Mouse (Mus musculus): ENCODE measurements around the gene Stox2.
"Not testable (repeated sequence)": the region's sequence is repeated elsewhere in the genome, so short reads cannot be mapped to it uniquely, and the experiment has no call there.

Stox2 gene

GRCm38 (mm10) chr8:47446312-47447046 is at the start of gene Stox2:
Gene Stox2, minus strand, starts transcription at chr8:47446362.
- DNase-seq (ENCODE audit: low read depth, low spot score), result no peak

DNA sequence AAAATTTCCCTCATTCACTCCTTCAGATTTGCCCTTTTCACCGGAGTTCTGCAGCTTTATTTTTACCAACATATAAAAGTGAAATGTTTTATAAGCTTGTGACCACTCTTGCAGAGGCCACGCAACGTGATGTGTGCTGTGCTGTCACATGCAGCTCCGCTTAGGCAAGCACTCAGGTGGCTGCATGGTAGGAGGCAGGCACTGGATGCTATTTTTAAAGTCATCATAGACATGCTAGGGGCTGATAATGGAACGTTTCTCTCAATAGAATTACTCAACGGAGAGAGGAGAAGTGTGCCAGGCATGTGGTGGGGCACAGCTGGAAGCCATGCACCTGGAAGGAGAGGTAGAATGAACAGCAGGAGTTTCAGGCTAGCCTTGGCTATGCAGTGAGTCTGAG is 49.3 kb upstream of the Stox2 start:
- no peak for DNase-seq (ENCODE audit: low read depth, low spot score)

DNA sequence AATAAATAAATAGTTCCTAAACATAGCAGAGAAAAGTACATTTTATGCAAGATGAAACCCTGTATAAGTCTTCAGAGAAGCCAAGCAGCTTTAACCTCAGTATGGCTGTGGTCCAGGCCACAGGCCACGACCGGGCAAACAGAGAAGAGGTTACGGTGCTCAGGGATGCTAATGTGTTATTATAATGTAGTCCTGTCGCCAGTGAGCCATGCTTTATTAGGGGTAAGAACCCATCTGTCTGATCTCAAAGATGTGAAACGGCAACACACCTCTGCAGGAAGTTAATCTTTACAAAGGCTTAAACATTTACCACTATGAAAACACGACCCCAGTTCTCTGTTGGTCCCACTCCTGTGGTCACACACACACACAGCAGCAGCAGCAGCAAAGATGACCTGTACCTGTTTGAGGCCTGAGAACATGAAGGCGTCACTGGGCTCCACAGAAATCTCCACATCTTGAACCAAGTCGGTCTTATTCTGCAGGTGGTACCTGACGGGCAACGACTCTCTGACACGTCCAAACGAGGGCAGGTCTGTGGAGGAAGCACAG is 48.5 kb upstream of the Stox2 start:
- DNase-seq (ENCODE audit: low read depth, low spot score), result no peak

DNA sequence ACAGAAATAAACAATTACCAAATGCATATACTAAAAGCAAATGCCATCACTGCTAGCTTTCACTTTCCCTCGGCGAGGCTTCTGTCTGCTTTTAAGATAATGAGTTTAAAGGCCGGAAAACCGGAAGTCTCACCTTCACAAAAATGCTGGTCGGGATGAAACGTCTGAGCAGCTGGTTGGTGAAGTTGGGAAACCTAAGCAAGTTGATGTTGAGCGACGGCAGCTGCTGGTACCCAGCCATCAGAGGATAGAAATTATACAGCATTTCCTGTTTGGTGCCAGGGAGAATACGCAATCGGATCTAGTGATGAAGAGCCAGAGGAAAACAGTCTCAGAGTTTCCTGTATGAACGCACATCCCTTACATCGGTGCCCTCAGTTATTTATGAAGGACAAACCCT is 46.9 kb upstream of the Stox2 start:
- no peak for DNase-seq (ENCODE audit: low read depth, low spot score)

DNA sequence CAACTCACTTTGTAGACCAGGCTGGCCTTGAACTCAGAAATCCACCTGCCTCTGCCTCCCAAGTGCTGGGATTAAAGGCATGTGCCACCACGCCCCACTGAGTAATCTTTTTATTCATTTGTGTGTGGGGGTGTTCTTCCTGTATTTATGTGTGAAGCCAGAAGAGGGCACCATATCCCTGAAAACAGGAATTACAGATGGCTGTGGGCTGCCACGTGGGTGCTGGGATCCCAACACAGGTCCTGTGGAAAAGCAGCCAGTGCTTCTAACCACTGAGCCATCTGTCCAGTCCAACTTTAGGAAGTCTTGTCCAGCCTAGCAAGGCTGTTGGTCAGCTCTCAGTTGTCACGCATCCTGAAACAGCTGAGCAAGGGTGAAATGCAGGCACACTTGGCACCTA is 41.1 kb upstream of the Stox2 start:
- DNase-seq (ENCODE audit: low read depth, low spot score), result no peak

- no peak for DNase-seq (ENCODE audit: low read depth, low spot score)
These were observed 36.4 kb upstream of the Stox2 start for GRCm38 (mm10) chr8:47482354-47483071.

DNA sequence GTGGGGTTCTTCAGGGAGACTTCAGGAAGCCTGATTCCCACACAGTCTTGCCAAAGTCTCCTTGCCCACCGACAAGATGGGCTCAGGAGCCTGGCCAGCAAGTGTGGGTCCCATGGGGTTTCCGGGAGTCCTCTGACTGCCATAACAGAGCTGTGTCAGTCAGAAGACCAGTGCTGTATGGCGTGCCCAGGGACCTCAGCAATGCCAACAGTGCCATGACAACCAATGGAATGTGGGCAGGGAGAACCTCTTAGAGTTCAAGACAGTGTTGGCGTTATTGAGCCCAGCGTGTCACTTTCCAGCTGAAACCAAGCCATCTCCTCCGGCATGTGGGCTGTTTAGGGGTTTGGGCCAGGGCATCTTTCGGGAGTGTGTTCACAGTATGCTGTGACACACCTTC is 33.9 kb upstream of the Stox2 start:
- DNase-seq (ENCODE audit: low read depth, low spot score), result no peak

DNA sequence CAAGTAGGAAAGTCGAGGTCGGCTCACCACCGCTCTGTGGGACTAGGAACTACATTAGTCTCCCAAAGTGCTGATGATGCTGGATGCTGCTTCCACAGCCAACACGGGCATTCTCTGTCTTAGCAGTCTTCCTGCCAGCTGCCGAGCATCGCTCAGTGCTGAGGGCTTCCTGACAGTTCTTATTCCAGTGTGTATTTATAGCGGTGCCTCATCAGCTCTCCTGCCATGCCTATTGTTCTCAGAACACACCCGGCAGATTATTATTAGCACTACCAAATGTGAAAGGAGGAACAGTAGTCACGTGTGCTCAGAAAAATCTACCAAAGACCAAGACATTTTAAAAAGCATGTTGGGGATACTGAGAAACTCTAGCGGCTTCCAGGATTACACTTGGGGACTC is 15.5 kb upstream of the Stox2 start:
- peak; percentile 72 for DNase-seq (ENCODE audit: low read depth, low spot score)

DNA sequence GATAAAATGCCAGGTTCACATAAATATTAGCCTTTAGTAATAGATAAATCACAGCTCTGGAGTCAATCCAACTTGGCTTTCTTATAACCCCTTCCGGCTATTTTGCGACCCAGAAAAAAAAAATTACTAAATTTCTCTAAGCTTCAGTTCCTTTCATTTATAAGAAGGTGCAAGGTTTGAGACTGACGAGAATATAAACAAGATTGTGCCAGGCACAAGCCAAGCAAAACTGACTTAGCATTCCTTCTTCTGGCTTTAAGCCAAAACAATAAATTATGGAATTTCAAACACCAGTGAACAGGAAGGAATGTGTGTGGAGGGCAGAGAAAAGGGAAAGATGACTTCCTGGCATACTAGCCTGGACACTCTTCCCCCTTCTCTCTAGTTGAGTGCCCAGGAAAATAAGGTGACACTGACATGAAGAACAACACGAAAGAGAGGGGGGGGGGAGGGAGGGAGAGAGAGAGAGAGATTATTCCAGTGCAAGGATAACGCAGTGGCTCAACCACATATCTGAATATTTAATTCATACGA is 13.1 kb upstream of the Stox2 start:
- DNase-seq (ENCODE audit: low read depth, low spot score), result no peak

GRCm38 (mm10) chr8:47458591-47458990 is 12.4 kb upstream of the Stox2 start:
- DNase-seq (ENCODE audit: low read depth, low spot score), result no peak

DNA sequence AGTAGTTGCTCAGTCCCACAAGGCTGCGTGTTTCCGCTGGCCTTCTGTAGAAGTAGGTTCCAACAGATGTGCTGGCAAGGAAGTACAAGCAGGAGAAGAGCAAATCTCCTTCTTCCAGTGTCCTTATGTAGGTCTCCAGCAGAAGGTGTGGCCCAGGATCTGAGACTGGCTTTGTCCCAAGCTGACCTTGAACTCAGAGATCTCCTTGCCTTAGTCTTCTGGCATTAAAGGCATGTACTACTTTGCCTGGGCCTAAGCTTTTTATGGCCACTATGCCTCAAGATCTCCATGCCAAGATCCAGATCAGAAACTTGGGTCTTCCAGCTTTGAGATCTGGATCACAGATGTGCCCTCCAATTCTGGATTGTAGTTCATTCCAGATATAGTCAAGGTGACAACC is 3.0 kb upstream of the Stox2 start:
- not testable (repeated sequence) for DNase-seq (ENCODE audit: low read depth, low spot score)

- DNase-seq (ENCODE audit: low read depth, low spot score), result no peak
These were observed 6.9 kb downstream of the Stox2 start for GRCm38 (mm10) chr8:47439271-47439670.

- no peak for DNase-seq (ENCODE audit: low read depth, low spot score)
These were observed 8.2 kb downstream of the Stox2 start for GRCm38 (mm10) chr8:47437976-47438375.

GRCm38 (mm10) chr8:47435861-47436260 is 10.3 kb downstream of the Stox2 start:
- no peak for DNase-seq (ENCODE audit: low read depth, low spot score)

GRCm38 (mm10) chr8:47435412-47435811 is 10.8 kb downstream of the Stox2 start:
- no peak for DNase-seq (ENCODE audit: low read depth, low spot score)

- DNase-seq (ENCODE audit: low read depth, low spot score), result no peak
These were observed 14.9 kb downstream of the Stox2 start for GRCm38 (mm10) chr8:47431263-47431662.

DNA sequence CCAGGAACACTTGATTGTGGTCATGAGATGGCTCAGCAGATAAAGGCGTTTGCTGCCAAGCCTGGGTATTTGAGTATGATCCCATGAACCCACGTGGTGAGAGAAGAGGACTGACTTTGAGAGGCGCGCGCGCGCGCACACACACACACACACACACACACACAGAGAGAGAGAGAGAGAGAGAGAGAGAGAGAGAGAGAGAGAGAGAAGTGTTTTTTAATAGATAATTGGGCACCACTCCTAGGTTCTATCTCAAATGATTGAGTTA is 32.0 kb downstream of the Stox2 start:
- not testable (repeated sequence) for DNase-seq (ENCODE audit: low read depth, low spot score)

GRCm38 (mm10) chr8:47413524-47414257 is 32.5 kb downstream of the Stox2 start:
- DNase-seq (ENCODE audit: low read depth, low spot score), result no peak

- DNase-seq (ENCODE audit: low read depth, low spot score), result no peak
These were observed 33.3 kb downstream of the Stox2 start for GRCm38 (mm10) chr8:47412696-47413523.

- no peak for DNase-seq (ENCODE audit: low read depth, low spot score)
These were observed 34.0 kb downstream of the Stox2 start for GRCm38 (mm10) chr8:47411994-47412695.

DNA sequence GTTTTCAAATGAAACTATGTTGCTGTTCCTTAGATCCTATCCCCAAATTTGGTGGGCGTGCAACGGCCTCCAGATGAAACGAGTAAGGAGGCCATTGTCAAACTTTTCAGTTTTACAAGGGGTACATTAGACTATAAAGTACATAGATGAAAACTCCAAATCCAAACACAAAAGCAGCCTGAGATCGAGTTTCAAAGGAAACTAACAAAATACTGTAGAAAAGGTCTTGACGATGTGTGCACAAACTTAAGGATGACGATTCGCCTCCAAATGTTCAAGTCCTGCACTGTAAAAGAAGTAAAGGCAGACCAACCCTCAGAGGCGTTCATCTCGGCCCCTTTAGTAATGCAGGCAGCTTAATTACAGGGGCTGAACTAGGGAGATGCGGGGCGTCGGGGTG is 34.8 kb downstream of the Stox2 start:
- no peak for DNase-seq (ENCODE audit: low read depth, low spot score)
